Mouse (Mus musculus) 3134 (cell line): ENCODE measurements around the gene Hcfc2.
A peak's percentile ranks its signal among the peaks of the same experiment; 100 is the strongest.

ENCODE experiments used
- DNase-seq: peaks from one replicate; pipeline ENCODE4 v3.0.0-alpha.2; 2011; ENCODE audit warnings: low spot score; ENCODE audit not compliant: insufficient read length; ENCODE audit errors: extremely low read depth

Gene Hcfc2

DNA sequence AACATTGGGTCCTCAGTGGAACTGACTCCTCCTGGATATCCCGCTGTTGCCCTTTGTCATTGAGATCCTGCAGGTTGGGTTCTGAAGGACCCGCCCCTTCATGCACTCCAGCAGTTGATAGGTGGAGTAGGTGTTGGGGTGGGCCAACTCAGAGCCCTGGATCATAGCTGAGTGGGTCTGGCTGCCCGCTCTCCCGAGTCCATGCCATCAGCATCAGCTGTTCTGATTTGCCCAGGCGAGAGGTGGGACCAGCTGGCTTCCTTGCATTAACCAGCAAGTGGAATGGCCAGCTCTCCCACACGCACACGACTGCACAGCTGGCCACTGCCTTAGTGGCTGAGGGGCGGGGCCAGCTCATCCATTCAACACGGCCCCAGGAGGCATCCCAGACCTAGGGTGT, 72.9 kb downstream of the Hcfc2 start:
- no peak for DNase-seq

GRCm38 (mm10) chr10:82770713-82771112, 74.8 kb downstream of the Hcfc2 start:
- no peak for DNase-seq

- no peak for DNase-seq
Observed at GRCm38 (mm10) chr10:82771595-82772170, 75.7 kb downstream of the Hcfc2 start.

DNA sequence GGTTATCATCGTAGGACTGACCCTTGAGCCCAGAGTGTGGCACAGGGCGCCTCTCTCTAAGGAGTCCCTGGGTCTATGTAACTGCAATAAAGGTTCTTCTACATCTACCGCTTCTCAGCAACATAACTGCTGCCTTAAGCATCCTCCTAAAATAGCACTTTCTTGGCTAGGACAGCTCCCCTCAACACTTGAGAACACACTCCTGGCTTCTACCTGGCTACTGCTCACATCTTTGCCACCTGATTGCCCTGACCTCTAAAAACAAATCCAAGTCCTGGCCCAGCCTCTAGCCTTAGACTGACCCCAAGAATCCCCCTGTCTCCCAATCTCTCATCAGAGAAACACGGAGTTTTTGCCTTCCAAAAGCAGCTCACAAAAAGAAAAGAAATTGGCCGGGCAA, 78.9 kb downstream of the Hcfc2 start:
- DNase-seq = no peak

GRCm38 (mm10) chr10:82777075-82777474, 81.1 kb downstream of the Hcfc2 start:
- DNase-seq = no peak

- DNase-seq = no peak
Observed at GRCm38 (mm10) chr10:82777886-82778285, 81.9 kb downstream of the Hcfc2 start.

GRCm38 (mm10) chr10:82778791-82779549, 83.0 kb downstream of the Hcfc2 start:
- DNase-seq = no peak

GRCm38 (mm10) chr10:82779831-82780230, 83.9 kb downstream of the Hcfc2 start:
- DNase-seq = no peak

DNA sequence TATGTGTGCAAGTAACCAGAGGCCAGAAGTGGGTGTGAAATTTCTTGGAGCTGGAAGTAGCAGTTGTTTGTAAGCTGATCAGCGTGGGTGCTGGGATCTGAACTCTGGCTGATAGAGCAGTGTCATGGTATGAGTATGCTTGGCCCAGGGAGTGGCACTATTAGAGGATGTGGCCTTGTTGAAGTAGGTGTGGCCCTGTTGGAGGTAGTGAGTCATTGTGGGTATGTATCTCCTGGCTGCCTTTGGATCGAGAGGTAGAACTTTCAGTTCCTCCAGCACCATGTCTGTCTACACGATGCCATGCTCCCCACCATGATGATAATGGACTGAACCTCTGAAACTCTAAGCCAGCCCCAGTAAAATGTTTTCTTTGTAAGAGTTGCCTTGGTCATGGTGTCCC, 84.4 kb downstream of the Hcfc2 start:
- DNase-seq = peak; percentile 65

DNA sequence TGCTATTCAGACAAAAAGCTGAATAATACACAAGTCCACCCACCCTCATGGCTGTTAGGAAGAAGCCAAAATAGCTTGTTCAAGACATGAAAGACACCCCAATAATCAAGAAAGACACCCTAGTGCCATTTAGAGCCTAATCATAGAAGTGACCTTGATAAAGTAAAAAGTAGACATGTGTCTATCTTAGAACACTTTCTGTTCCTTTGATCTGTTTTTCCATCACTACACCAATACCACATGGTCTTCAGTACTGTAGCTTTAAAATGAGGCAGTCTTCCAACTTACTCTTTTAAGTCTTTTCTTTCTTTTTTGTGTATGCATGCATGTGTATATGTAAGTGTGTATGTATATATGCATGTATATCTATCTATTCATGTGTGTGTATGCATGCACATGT, 84.9 kb downstream of the Hcfc2 start:
- no peak for DNase-seq

GRCm38 (mm10) chr10:82782472-82782871, 86.5 kb downstream of the Hcfc2 start:
- no peak for DNase-seq

DNA sequence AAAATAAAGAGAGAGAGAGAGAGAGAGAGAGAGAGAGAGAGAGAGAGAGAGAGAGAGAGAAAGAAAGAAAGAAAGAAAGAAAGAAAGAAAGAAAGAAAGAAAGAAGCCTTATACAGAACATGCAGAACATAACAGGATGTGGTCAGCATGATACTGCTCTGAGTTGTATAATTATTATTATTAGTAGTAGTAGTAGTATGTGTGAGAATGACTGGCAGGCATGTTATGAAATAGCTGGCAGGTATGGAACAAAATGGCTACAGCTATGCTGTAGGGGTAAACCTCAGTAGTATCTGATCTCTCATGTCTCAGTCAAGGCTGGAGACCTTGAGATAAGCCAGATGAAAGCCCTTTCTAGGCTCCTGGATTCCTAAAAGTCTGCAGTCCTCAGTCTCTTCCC, 93.2 kb downstream of the Hcfc2 start:
- no peak for DNase-seq

GRCm38 (mm10) chr10:82790504-82790903, 94.5 kb downstream of the Hcfc2 start:
- DNase-seq = no peak

GRCm38 (mm10) chr10:82791713-82792112, 95.8 kb downstream of the Hcfc2 start:
- no peak for DNase-seq
